Mouse (Mus musculus): ENCODE data around the gene Olfr661. TPM values are rescaled to one million over a fixed set of nuclear protein-coding genes. Genes with fewer than 3 reads are reported as not detected.
A peak's percentile ranks its signal among the peaks of the same experiment; 100 is the strongest.

The Olfr661 gene
- not detected in 2 replicates for polyA plus RNA-seq (2016; fragmentation: Nextera tagmentation; extraction: Ambion mirVana)

- Histone ChIP-seq H3K9ac (replicated peaks) (no peak within 1 kb of the TSS), H3K36me3 (no peaks in the 10 kb centered on the region), H3K4me3 (replicated peaks) (no peak within 1 kb of the TSS), H3K4me1 (replicated peaks) (no peaks in the 10 kb centered on the region), H3K27me3 (no peaks in the 10 kb centered on the region), H3K27ac (no peak within 1 kb of the TSS), H3K9me3 (no peaks in the 10 kb centered on the region), H3K4me2 (no peak within 1 kb of the TSS)
- WGBS = 90% methylated on average over 2 of the region's 2 CpGs
- no peak for ATAC-seq (ENCODE audit: insufficient number of reproducible peaks, insufficient read depth, low FRiP score, low TSS enrichment, low read depth)
Observed at GRCm38 (mm10) chr7:104686201-104686600, at the start of gene Olfr661. TSS of gene Olfr661 (plus strand) at chr7:104686501.

- WGBS = 24% methylated on average over 20 of the region's 22 CpGs
- no peaks in the 10 kb centered on the region for H3K36me3 ChIP-seq
- peak within 1 kb of the TSS; percentile 46 for H3K4me2 ChIP-seq
- H3K4me3 ChIP-seq (replicated peaks) = peak within 1 kb of the TSS; percentile 19; the same call in 1 of the 2 replicates
- H3K27ac ChIP-seq = no peak within 1 kb of the TSS
- no peaks in the 10 kb centered on the region for H3K4me1 ChIP-seq (replicated peaks)
- ATAC-seq (ENCODE audit: insufficient number of reproducible peaks, insufficient read depth, low FRiP score, low TSS enrichment, low read depth) = peak; percentile 79; the same call in 1 of the 2 replicates
- no peaks in the 10 kb centered on the region for H3K9me3 ChIP-seq
- H3K27me3 ChIP-seq = no peaks in the 10 kb centered on the region
- H3K9ac ChIP-seq (replicated peaks) = no peak within 1 kb of the TSS
Observed at GRCm38 (mm10) chr7:104646841-104647482, 39.3 kb upstream of the Olfr661 start, which contains the start of gene Olfr658. TSS of gene Olfr658 (minus strand) at chr7:104647305.

DNA sequence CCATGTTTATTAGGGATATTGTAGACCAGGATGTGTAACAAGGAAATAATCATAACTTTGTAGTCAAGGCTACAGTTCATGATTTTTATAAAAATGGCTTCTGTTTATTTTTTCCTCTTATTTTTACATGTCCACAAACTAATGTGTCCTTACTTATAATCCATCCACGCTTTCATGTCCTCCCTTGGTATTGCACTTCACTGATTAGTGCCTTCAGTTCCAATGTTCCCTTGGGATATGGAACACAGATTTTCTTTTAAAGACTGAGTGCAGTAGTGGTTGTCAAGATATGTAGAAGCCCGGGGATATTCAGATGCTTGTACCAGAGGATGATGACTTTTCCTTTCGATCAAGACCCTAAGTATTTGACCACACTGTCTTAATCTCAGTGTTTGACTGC lies 19.8 kb upstream of the Olfr661 start, which contains the start of gene Olfr659:
Olfr659 (plus strand) TSS at position 301 of the 400 bp plus-strand sequence.
- Histone ChIP-seq H3K36me3 (no peaks in the 10 kb centered on the region), H3K27me3 (no peaks in the 10 kb centered on the region), H3K4me2 (no peak within 1 kb of the TSS), H3K27ac (no peak within 1 kb of the TSS), H3K4me1 (replicated peaks) (no peaks in the 10 kb centered on the region), H3K9me3 (no peaks in the 10 kb centered on the region), H3K4me3 (replicated peaks) (no peak within 1 kb of the TSS), H3K9ac (replicated peaks) (no peak within 1 kb of the TSS)
- WGBS = 86% methylated on average over 3 of the region's 3 CpGs
- no peak for ATAC-seq (ENCODE audit: insufficient number of reproducible peaks, insufficient read depth, low FRiP score, low TSS enrichment, low read depth)

Other genes starting within 250 kb of the Olfr661 start
- 0.48 and 0.73 TPM in 2 replicates for gene Trim30a, start 221.3 kb upstream of the Olfr661 start, polyA plus RNA-seq (2016; fragmentation: Nextera tagmentation; extraction: Ambion mirVana)
- gene Trim30d, start 178.7 kb upstream of the Olfr661 start, polyA plus RNA-seq (2016; fragmentation: Nextera tagmentation; extraction: Ambion mirVana) = 0.08 and 0.13 TPM in 2 replicates
- gene Olfr651, start 136.4 kb upstream of the Olfr661 start, polyA plus RNA-seq (2016; fragmentation: Nextera tagmentation; extraction: Ambion mirVana) = not detected in 2 replicates
- not detected in 2 replicates for gene Olfr652, start 125.6 kb upstream of the Olfr661 start, polyA plus RNA-seq (2016; fragmentation: Nextera tagmentation; extraction: Ambion mirVana)
- gene Olfr653, start 109.2 kb upstream of the Olfr661 start, polyA plus RNA-seq (2016; fragmentation: Nextera tagmentation; extraction: Ambion mirVana) = not detected in 2 replicates
- gene Olfr654, start 99.5 kb upstream of the Olfr661 start, polyA plus RNA-seq (2016; fragmentation: Nextera tagmentation; extraction: Ambion mirVana) = not detected in 2 replicates
- not detected in 2 replicates for gene Olfr655, start 84.7 kb upstream of the Olfr661 start, polyA plus RNA-seq (2016; fragmentation: Nextera tagmentation; extraction: Ambion mirVana)
- gene Olfr656, start 72.5 kb upstream of the Olfr661 start, polyA plus RNA-seq (2016; fragmentation: Nextera tagmentation; extraction: Ambion mirVana) = not detected in 2 replicates
- gene Olfr657, start 61.7 kb upstream of the Olfr661 start, polyA plus RNA-seq (2016; fragmentation: Nextera tagmentation; extraction: Ambion mirVana) = not detected in 2 replicates
- 0.06 TPM in 1 of 2 replicates, not detected in the other for gene Olfr658, start 39.2 kb upstream of the Olfr661 start, polyA plus RNA-seq (2016; fragmentation: Nextera tagmentation; extraction: Ambion mirVana)
- gene Olfr659, start 19.7 kb upstream of the Olfr661 start, polyA plus RNA-seq (2016; fragmentation: Nextera tagmentation; extraction: Ambion mirVana) = not detected in 2 replicates
- gene Usp17le, start 91.0 kb downstream of the Olfr661 start, polyA plus RNA-seq (2016; fragmentation: Nextera tagmentation; extraction: Ambion mirVana) = not detected in 2 replicates
- gene Usp17lb, start 156.1 kb downstream of the Olfr661 start, polyA plus RNA-seq (2016; fragmentation: Nextera tagmentation; extraction: Ambion mirVana) = not detected in 2 replicates
- gene Usp17la, start 170.5 kb downstream of the Olfr661 start, polyA plus RNA-seq (2016; fragmentation: Nextera tagmentation; extraction: Ambion mirVana) = not detected in 2 replicates
- not detected in 2 replicates for gene Olfr665, start 191.5 kb downstream of the Olfr661 start, polyA plus RNA-seq (2016; fragmentation: Nextera tagmentation; extraction: Ambion mirVana)
- not detected in 2 replicates for gene Olfr666, start 209.5 kb downstream of the Olfr661 start, polyA plus RNA-seq (2016; fragmentation: Nextera tagmentation; extraction: Ambion mirVana)
- not detected in 2 replicates for gene Olfr667, start 235.0 kb downstream of the Olfr661 start, polyA plus RNA-seq (2016; fragmentation: Nextera tagmentation; extraction: Ambion mirVana)
- not detected in 2 replicates for gene Olfr668, start 241.6 kb downstream of the Olfr661 start, polyA plus RNA-seq (2016; fragmentation: Nextera tagmentation; extraction: Ambion mirVana)
- gene Olfr669, start 247.7 kb downstream of the Olfr661 start, polyA plus RNA-seq (2016; fragmentation: Nextera tagmentation; extraction: Ambion mirVana) = not detected in 2 replicates